Mouse (Mus musculus): ENCODE results near the gene Nudt10.

DNA sequence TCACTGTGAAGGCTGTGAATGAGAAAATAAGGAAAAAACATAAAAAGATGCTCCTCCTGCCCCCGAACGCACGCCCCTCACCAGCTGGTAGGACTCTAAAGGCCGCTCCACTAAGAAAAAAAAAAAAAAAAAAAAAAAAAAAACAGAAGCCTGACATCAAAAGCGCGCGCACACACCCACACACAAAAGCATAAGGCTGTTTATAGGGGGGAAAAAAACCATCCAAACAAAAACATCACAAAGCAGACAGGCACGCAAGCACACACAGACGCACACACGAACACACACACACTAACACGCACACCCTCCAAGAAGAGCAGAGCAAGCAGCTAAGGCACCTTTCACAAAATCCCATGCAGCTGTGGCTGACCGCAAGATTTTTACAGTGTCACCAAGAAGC, 1.1 kb downstream of the Nudt10 start:
- TF ChIP-seq CTCF (IDR thresholded peaks at IDR 0.05; ENCODE audit: low read depth) (no peak), EP300 (IDR thresholded peaks at IDR 0.05; ENCODE audit: low read depth) (no peak)

Data from liver, postnatal 0 days (tissue).